Comparison of ENCODE assay signal across 8 mouse cellular contexts in genomic region chr13:51975801-51976601, GRCm38 (mm10).
DNase-seq lines count a peak whose midpoint lies in the region; ATAC-seq and TF ChIP-seq lines count a peak whose summit lies in the region.

No protein-coding gene starts in this region.

- peak; percentile 83 for ATAC-seq in Patski
- ATAC-seq in intestine, postnatal 0 days, result peak; percentile 79

- peak overlapping the region; percentile 27; the same call in 1 of the 2 replicates for H3K9ac ChIP-seq in intestine, postnatal 0 days (ENCODE audit: low read depth, low read length)

- peaks cover 22% of the 10 kb centered on the region for H3K79me2 ChIP-seq in C2C12 (ENCODE audit: control insufficient read depth, insufficient read depth)

- H3ac ChIP-seq in C2C12 (ENCODE audit: control insufficient read depth, insufficient read length, low read depth), result peak overlapping the region; percentile 9

- no peak for TF ChIP-seq POLR2A in lung, adult 2 months (IDR thresholded peaks at IDR 0.05; ENCODE audit: borderline replicate concordance, extremely low read depth, low read depth, low read length)
- TF ChIP-seq POLR2A in cerebellum, adult 2 months (IDR thresholded peaks at IDR 0.05; ENCODE audit: borderline replicate concordance, insufficient read depth, low read length), result no peak

- POLR2A ChIA-PET in Patski (lab: Charles Lee), result interaction anchor here (0.6 to 1.6 kb wide), 5 partner anchors 8 to 260 kb away, joined by 3 to 5 read pairs (median 3); no protein-coding TSS in a partner anchor

- no peak for DNase-seq in Patski (ENCODE audit: low read depth, low spot score)
- peak; percentile 65 for DNase-seq in gastrocnemius, postnatal 10 days
- DNase-seq in lung, adult 2 months, result peak; percentile 51
- peak; percentile 84 for DNase-seq in yolk sac, embryonic 10.5 days (ENCODE audit: low spot score)
- DNase-seq in cerebellum, postnatal 10 days, result no peak
- DNase-seq in cerebellum, adult 2 months, result no peak

- H3K27ac ChIP-seq in intestine, postnatal 0 days (ENCODE audit: low read depth, low read length), result peak overlapping the region; percentile 41
- no peak overlapping the region for H3K27ac ChIP-seq in cerebellum, adult 2 months (ENCODE audit: insufficient read depth, low read length)

- H3K4me2 ChIP-seq in intestine, postnatal 0 days (replicated peaks; ENCODE audit: low read depth), result no peak overlapping the region; the same call in 1 of the 2 replicates

- peak overlapping the region; percentile 8 for H3K4me3 ChIP-seq in C2C12 (ENCODE audit: insufficient read depth, poor library complexity, severe bottlenecking)
- no peak overlapping the region for H3K4me3 ChIP-seq in intestine, postnatal 0 days (ENCODE audit: low read depth, low read length)
- H3K4me3 ChIP-seq in lung, adult 2 months (replicated peaks; ENCODE audit: extremely low read depth, low read depth, low read length), result no peak overlapping the region
- H3K4me3 ChIP-seq in cerebellum, adult 2 months (replicated peaks; ENCODE audit: insufficient read depth, low read depth, low read length), result no peak overlapping the region

- H3K79me3 ChIP-seq in C2C12 (ENCODE audit: low read depth), result peaks cover 1% of the 10 kb centered on the region

- H3K4me1 ChIP-seq in intestine, postnatal 0 days (replicated peaks; ENCODE audit: control insufficient read depth, insufficient read depth, low read length), result peaks cover 23% of the 10 kb centered on the region
- H3K4me1 ChIP-seq in lung, adult 2 months (ENCODE audit: control insufficient read depth, insufficient read depth, low read length), result peaks cover 10% of the 10 kb centered on the region
- H3K4me1 ChIP-seq in cerebellum, adult 2 months (ENCODE audit: control insufficient read depth, insufficient read depth, low read length), result no peaks in the 10 kb centered on the region

- no peak for TF ChIP-seq CTCF in C2C12 (IDR thresholded peaks at IDR 0.05; ENCODE audit: control insufficient read depth, insufficient read depth, insufficient read length)
- no peak for TF ChIP-seq CTCF in Patski (IDR thresholded peaks at IDR 0.05)
- TF ChIP-seq CTCF in intestine, postnatal 0 days (IDR thresholded peaks at IDR 0.05; ENCODE audit: low read depth), result no peak
- TF ChIP-seq CTCF in lung, adult 2 months (IDR thresholded peaks at IDR 0.05; ENCODE audit: insufficient read depth, low read length), result no peak
- no peak for TF ChIP-seq CTCF in cerebellum, adult 2 months (IDR thresholded peaks at IDR 0.05; ENCODE audit: borderline replicate concordance, insufficient read depth, low read depth, low read length)

- 26% methylated on average over 7 of the region's 7 CpGs for WGBS in intestine, postnatal 0 days
- WGBS in lung, adult 2 months, result 31% methylated on average over 7 of the region's 7 CpGs
- 77% methylated on average over 7 of the region's 7 CpGs for WGBS in cerebellum, adult 2 months

- in situ Hi-C loops in Patski (cut with MboI; ENCODE audit: low pct_unique_long_range_greater_than_20kb), result no loop called here

- no peaks in the 10 kb centered on the region for H3K36me3 ChIP-seq in C2C12 (ENCODE audit: control insufficient read depth, insufficient read depth)
- no peaks in the 10 kb centered on the region for H3K36me3 ChIP-seq in intestine, postnatal 0 days (ENCODE audit: control insufficient read depth, insufficient read depth)

- CTCF ChIA-PET in Patski (lab: Charles Lee), result interaction anchor here (1.0 to 6.3 kb wide), 7 partner anchors 17 to 247 kb away, joined by 3 to 39 read pairs (median 3); partner anchors contain the start of gene Gadd45g

- no peaks in the 10 kb centered on the region for H3K9me3 ChIP-seq in intestine, postnatal 0 days (ENCODE audit: control insufficient read depth)

- H3K27me3 ChIP-seq in C2C12 (ENCODE audit: control insufficient read depth, insufficient read depth, insufficient read length) (no peaks in the 10 kb centered on the region), Patski (no peaks in the 10 kb centered on the region)
- H3K27me3 ChIP-seq in intestine, postnatal 0 days (replicated peaks; ENCODE audit: control insufficient read depth, insufficient read depth, low read length), result no peaks in the 10 kb centered on the region
- no peaks in the 10 kb centered on the region for H3K27me3 ChIP-seq in cerebellum, adult 2 months (ENCODE audit: control insufficient read depth, insufficient read depth, low read length)

TF ChIP-seq in C2C12, 6 proteins besides CTCF, POLR2A, EP300 and RAD21:
- TF ChIP-seq MAX (IDR thresholded peaks at IDR 0.05) (peak; percentile 45), FOSL1 (IDR thresholded peaks at IDR 0.05; ENCODE audit: insufficient read depth, low read length, poor library complexity, severe bottlenecking) (no peak), CEBPB (IDR thresholded peaks at IDR 0.05; ENCODE audit: low read depth) (no peak), MYOD1 (IDR thresholded peaks at IDR 0.05; ENCODE audit: control insufficient read depth, insufficient read length, low read depth) (peak; percentile 82), MYOG (IDR thresholded peaks at IDR 0.05; ENCODE audit: control insufficient read depth, extremely low read depth, insufficient read length) (no peak), USF1 (IDR thresholded peaks at IDR 0.05; ENCODE audit: low read depth) (no peak)

Comparison
In these comparisons a context has a peak if more than half of its experiments do, and no peak if none do; other contexts are left out.
1. DNase-seq: peak in gastrocnemius, postnatal 10 days (single experiment), lung, adult 2 months (single experiment) and yolk sac, embryonic 10.5 days (single experiment); none in Patski (single experiment), cerebellum, postnatal 10 days (0 of 2) and cerebellum, adult 2 months (0 of 2).